Mouse (Mus musculus) MEL (cell line): Measurements from ENCODE around the gene Fbln1. TPM values are rescaled to one million over a fixed set of nuclear protein-coding genes. Genes with fewer than 3 reads are reported as not detected.

ENCODE experiments used
- DNase-seq: peaks from one replicate; pipeline ENCODE4 v3.0.0; 2011; ENCODE audit warnings: low read depth, low spot score
- H3K27ac ChIP-seq: 2 replicates; pipeline ENCODE4 v1.5.1; 2012; ENCODE audit warnings: low read depth, mild to moderate bottlenecking, control low read depth, low read length, moderate library complexity; ENCODE audit not compliant: control insufficient read depth
- H3K27me3 ChIP-seq, 2 experiments: fragments of 150-350 bp in 1 of 2; sonication (generic) in 1 of 2; 2 replicates each; pipeline ENCODE4 v1.6.1; 2012; ENCODE audit warnings: low read length in 2 of 2, mild to moderate bottlenecking in 2 of 2, improper control_type of control experiment in 1 of 2, moderate library complexity in 1 of 2; ENCODE audit not compliant: insufficient read depth in 2 of 2, control insufficient read depth in 1 of 2
- H3K36me3 ChIP-seq, 2 experiments: 2 replicates each; pipeline ENCODE4 v1.6.1; 2012 to 2014; ENCODE audit warnings: low read length in 2 of 2, improper control_type of control experiment in 1 of 2, inconsistent platforms in 1 of 2, mild to moderate bottlenecking in 1 of 2; ENCODE audit not compliant: insufficient read depth in 2 of 2, control insufficient read depth in 1 of 2
- H3K4me1 ChIP-seq, 2 experiments: fragments of 150-350 bp in 1 of 2; sonication (generic) in 1 of 2; 2 replicates each; pipeline ENCODE4 v1.6.1; 2012; ENCODE audit warnings: low read length in 2 of 2, improper control_type of control experiment in 1 of 2, mild to moderate bottlenecking in 1 of 2; ENCODE audit not compliant: insufficient read depth in 2 of 2, control insufficient read depth in 1 of 2
- H3K4me3 ChIP-seq, 2 experiments: fragments of 150-350 bp in 1 of 2; sonication (generic) in 1 of 2; 2 replicates each; pipeline ENCODE4 v1.5.1; 2012; ENCODE audit warnings: low read depth in 2 of 2, low read length in 2 of 2, mild to moderate bottlenecking in 2 of 2, moderate library complexity in 2 of 2, control low read depth in 1 of 2, improper control_type of control experiment in 1 of 2; ENCODE audit not compliant: control insufficient read depth in 1 of 2, insufficient read depth in 1 of 2
- H3K79me2 ChIP-seq: 2 replicates; pipeline ENCODE4 v1.6.1; 2012; ENCODE audit warnings: mild to moderate bottlenecking, low read length, moderate library complexity; ENCODE audit not compliant: control insufficient read depth, poor library complexity, insufficient read depth
- H3K9ac ChIP-seq: 2 replicates; pipeline ENCODE4 v1.6.1; 2012; ENCODE audit warnings: low read depth, mild to moderate bottlenecking, control low read depth, low read length, moderate library complexity; ENCODE audit not compliant: control insufficient read depth, poor library complexity, severe bottlenecking
- H3K9me3 ChIP-seq: fragments of 150-350 bp; sonication (generic); replicated peaks from 2 replicates; pipeline ENCODE4 v1.6.1; 2012; ENCODE audit warnings: mild to moderate bottlenecking, low read length, improper control_type of control experiment, moderate library complexity; ENCODE audit not compliant: insufficient read depth
- BHLHE40 ChIP-seq: IDR thresholded peaks from 2 replicates; pipeline ENCODE4 v1.6.1; 2012; ENCODE audit warnings: low read depth, mild to moderate bottlenecking, inconsistent platforms, low read length, improper control_type of control experiment, borderline replicate concordance
- CTCF ChIP-seq, 3 experiments: IDR thresholded peaks in 2 of 3; conservative IDR thresholded peaks in 1 of 3; 2 replicates each; pipeline ENCODE4 v1.5.1; 2011 to 2012; ENCODE audit warnings: low read length in 3 of 3, low read depth in 2 of 3, mild to moderate bottlenecking in 2 of 3, improper control_type of control experiment in 1 of 3, inconsistent platforms in 1 of 3, mixed read lengths in 1 of 3, moderate library complexity in 1 of 3; ENCODE audit not compliant: control insufficient read depth in 1 of 3, insufficient read depth in 1 of 3, poor library complexity in 1 of 3, severe bottlenecking in 1 of 3
- E2F4 ChIP-seq: IDR thresholded peaks from 2 replicates; pipeline ENCODE4 v1.6.1; 2011; ENCODE audit warnings: low read depth, low read length, improper control_type of control experiment, borderline replicate concordance
- EP300 ChIP-seq, 2 experiments: IDR thresholded peaks; 2 replicates each; pipeline ENCODE4 v1.6.1; 2011; ENCODE audit warnings: improper control_type of control experiment in 2 of 2, low read length in 2 of 2, low read depth in 1 of 2, mild to moderate bottlenecking in 1 of 2
- ETS1 ChIP-seq: IDR thresholded peaks from 2 replicates; pipeline ENCODE4 v1.6.1; 2012; ENCODE audit warnings: low read depth, mild to moderate bottlenecking, inconsistent platforms, low read length, improper control_type of control experiment, moderate library complexity
- MAFK ChIP-seq: IDR thresholded peaks from 2 replicates; pipeline ENCODE4 v1.6.1; 2011; ENCODE audit warnings: low read depth, mild to moderate bottlenecking, low read length, improper control_type of control experiment, borderline replicate concordance
- MAX ChIP-seq: IDR thresholded peaks from 2 replicates; pipeline ENCODE4 v1.6.1; 2011; ENCODE audit warnings: low read length, improper control_type of control experiment
- MAZ ChIP-seq: IDR thresholded peaks from 2 replicates; pipeline ENCODE4 v1.6.1; 2012; ENCODE audit warnings: low read depth, mild to moderate bottlenecking, inconsistent platforms, low read length, improper control_type of control experiment
- MEF2A ChIP-seq: IDR thresholded peaks from 2 replicates; pipeline ENCODE4 v1.6.1; 2014; ENCODE audit warnings: low read depth, mild to moderate bottlenecking, inconsistent platforms, low read length, improper control_type of control experiment; ENCODE audit not compliant: poor library complexity, insufficient replicate concordance, severe bottlenecking; ENCODE audit errors: extremely low read depth
- MYB ChIP-seq: IDR thresholded peaks from 2 replicates; pipeline ENCODE4 v1.6.1; 2011; ENCODE audit warnings: mild to moderate bottlenecking, low read depth, low read length, improper control_type of control experiment
- MYC ChIP-seq: IDR thresholded peaks from 2 replicates; pipeline ENCODE4 v1.6.1; 2011; ENCODE audit warnings: low read depth, mild to moderate bottlenecking, low read length, improper control_type of control experiment, moderate library complexity
- POLR2AphosphoS5 ChIP-seq: IDR thresholded peaks from 2 replicates; pipeline ENCODE4 v1.6.1; 2012; ENCODE audit warnings: low read depth, borderline replicate concordance, mild to moderate bottlenecking, inconsistent platforms, low read length, moderate library complexity, mixed read lengths
- RAD21 ChIP-seq: IDR thresholded peaks from 2 replicates; pipeline ENCODE4 v1.6.1; 2011; ENCODE audit warnings: mild to moderate bottlenecking, low read depth, low read length, improper control_type of control experiment
- SIN3A ChIP-seq: IDR thresholded peaks from 2 replicates; pipeline ENCODE4 v1.6.1; 2012; ENCODE audit warnings: low read length, improper control_type of control experiment, inconsistent platforms
- SMC3 ChIP-seq: IDR thresholded peaks from 2 replicates; pipeline ENCODE4 v1.6.1; 2011; ENCODE audit warnings: low read depth, low read length, improper control_type of control experiment
- USF1 ChIP-seq: IDR thresholded peaks from 2 replicates; pipeline ENCODE4 v1.6.1; 2014; ENCODE audit warnings: low read depth, mild to moderate bottlenecking, inconsistent platforms, low read length, improper control_type of control experiment, moderate library complexity
- ZC3H11A ChIP-seq: IDR thresholded peaks from 2 replicates; pipeline ENCODE4 v1.6.1; 2012; ENCODE audit warnings: low read depth, mild to moderate bottlenecking, inconsistent platforms, low read length, improper control_type of control experiment
- ZNF384 ChIP-seq: IDR thresholded peaks from 2 replicates; pipeline ENCODE4 v1.6.1; 2012; ENCODE audit warnings: low read depth, mild to moderate bottlenecking, inconsistent platforms, low read length, improper control_type of control experiment
- polyA plus RNA-seq, 2 experiments: library from polyadenylated mRNA; stranded (reverse) in 1 of 2; unstranded in 1 of 2; fragments of >175 nt in 1 of 2; fragments of >200 nt in 1 of 2; gene quantifications; 2 replicates each; pipeline versions ENCODE4 v1.2.1 to v1.2.4; 2012; ENCODE audit warnings: low replicate concordance in 2 of 2, low read depth in 1 of 2; ENCODE audit not compliant: insufficient read length in 2 of 2, insufficient read depth in 1 of 2, missing spikeins in 1 of 2
- total RNA-seq: library from RNA; depleted of rRNA; stranded (reverse); fragments of 300-350 nt; gene quantifications from 2 replicates; pipeline ENCODE4 v1.2.3, GENCODE M21; 2012

Fbln1 gene
- total and polyA plus RNA-seq, 3 experiments = not detected

DNA sequence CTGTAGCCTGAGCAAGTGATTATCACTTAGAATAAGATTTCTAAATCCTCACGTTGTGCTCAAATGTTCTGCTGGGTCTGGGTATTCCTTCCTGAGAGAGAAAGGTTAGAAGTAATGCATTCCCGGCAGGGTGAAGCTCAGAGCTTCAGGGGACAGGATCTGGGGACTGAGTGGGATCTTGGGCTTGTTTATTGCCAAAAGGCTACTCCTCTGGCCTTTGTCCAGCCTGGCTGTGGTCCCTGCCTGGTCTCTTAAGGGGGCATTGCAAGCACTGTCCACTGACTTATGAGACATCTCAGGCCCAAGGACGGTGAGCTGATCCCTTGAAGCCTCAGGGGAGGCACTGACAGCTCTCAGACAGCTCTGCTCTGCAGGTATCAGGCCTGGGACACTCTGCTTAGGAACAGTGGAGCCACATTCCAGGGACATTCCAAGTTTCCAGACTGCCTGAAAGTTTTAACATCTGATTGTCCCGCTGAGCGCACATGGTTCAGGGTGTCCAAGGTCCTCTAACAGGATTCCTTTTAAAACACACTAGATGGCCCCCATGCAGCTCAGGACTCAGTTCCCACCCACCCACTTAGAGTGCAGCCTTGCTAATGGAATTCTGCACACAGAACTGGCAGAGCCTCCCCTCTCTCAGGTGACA, 13.0 kb downstream of the Fbln1 start:
- no peaks in the 10 kb centered on the region for H3K9me3 ChIP-seq
- no peaks in the 10 kb centered on the region for H3K27me3 ChIP-seq
- no peaks in the 10 kb centered on the region for H3K36me3 ChIP-seq
- H3K4me1 ChIP-seq = no peaks in the 10 kb centered on the region
- H3K4me3 ChIP-seq = no peak overlapping the region
- H3K27ac ChIP-seq = no peak overlapping the region
- DNase-seq = no peak
- H3K79me2 ChIP-seq = no peaks in the 10 kb centered on the region
- no peak overlapping the region for H3K9ac ChIP-seq
- TF ChIP-seq SIN3A = no peak
- no peak for TF ChIP-seq BHLHE40
- TF ChIP-seq CTCF (IDR thresholded peaks at IDR 0.05 in 2 of 3, conservative IDR thresholded peaks at IDR 0.05 in 1 of 3; ENCODE audit: control insufficient read depth in 1 of 3, insufficient read depth in 1 of 3, low read depth in 2 of 3, low read length in 3 of 3, poor library complexity in 1 of 3, severe bottlenecking in 1 of 3) = no peak
- TF ChIP-seq MAFK = no peak
- no peak for TF ChIP-seq POLR2AphosphoS5
- TF ChIP-seq, all 39 proteins: peak for 0

DNA sequence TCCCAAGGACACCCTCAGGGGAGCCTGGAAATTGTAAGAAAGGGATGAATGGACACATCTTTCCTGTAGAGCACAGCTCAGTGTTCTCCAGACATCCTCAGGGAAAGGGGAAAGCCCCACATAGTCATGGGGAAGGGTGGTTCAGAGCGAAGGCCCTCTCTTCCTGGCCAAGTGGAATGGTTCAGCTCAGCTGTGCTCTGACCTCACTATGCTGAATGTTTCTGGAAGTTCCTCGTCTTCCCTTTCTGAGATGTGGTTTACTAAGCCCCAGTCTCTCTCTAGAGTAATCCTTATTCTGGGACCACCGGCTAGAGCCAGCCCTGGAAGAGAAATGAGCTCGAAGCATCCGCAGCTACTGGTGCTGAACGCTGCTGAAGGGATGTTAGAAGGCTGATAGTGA, 14.6 kb downstream of the Fbln1 start:
- no peak for DNase-seq
- H3K4me3 ChIP-seq = no peak overlapping the region
- H3K4me1 ChIP-seq = no peaks in the 10 kb centered on the region
- H3K9me3 ChIP-seq = no peaks in the 10 kb centered on the region
- no peak overlapping the region for H3K9ac ChIP-seq
- no peaks in the 10 kb centered on the region for H3K79me2 ChIP-seq
- TF ChIP-seq E2F4 (no peak), RAD21 (no peak), ZC3H11A (no peak), MAFK (no peak), MAX (no peak), USF1 (no peak), MAZ (no peak), ZNF384 (no peak), MYB (no peak), MEF2A (no peak), ETS1 (no peak), SMC3 (no peak), EP300 (IDR thresholded peaks at IDR 0.05; ENCODE audit: low read depth in 1 of 2, low read length in 2 of 2) (no peak), MYC (no peak), CTCF (IDR thresholded peaks at IDR 0.05 in 2 of 3, conservative IDR thresholded peaks at IDR 0.05 in 1 of 3; ENCODE audit: control insufficient read depth in 1 of 3, insufficient read depth in 1 of 3, low read depth in 2 of 3, low read length in 3 of 3, poor library complexity in 1 of 3, severe bottlenecking in 1 of 3) (no peak)
- H3K27me3 ChIP-seq = no peaks in the 10 kb centered on the region
- no peaks in the 10 kb centered on the region for H3K36me3 ChIP-seq
- H3K27ac ChIP-seq = no peak overlapping the region
